Mouse (Mus musculus) thymus, adult 2 months (tissue): ENCODE measurements at regions not wholly inside any gene's neighbourhood (a gene's known extent, or its start where the extent isn't known, plus 50 kb on each side); places are given as distances from the start of the nearest gene placed in this dataset.
A peak's percentile ranks its signal among the peaks of the same experiment; 100 is the strongest.

Experiments
- DNase-seq: peaks from one replicate; pipeline ENCODE4 v3.0.0; 2021
- H3K27ac ChIP-seq: fragments of 200-500 bp; 2 replicates; pipeline ENCODE4 v1.5.1; 2012; ENCODE audit warnings: low read length, control low read depth; ENCODE audit not compliant: control insufficient read depth, insufficient read depth
- H3K27me3 ChIP-seq: fragments of 200-500 bp; 2 replicates; pipeline ENCODE4 v1.6.1; 2012; ENCODE audit warnings: mild to moderate bottlenecking, low read length, moderate library complexity, mixed read lengths; ENCODE audit not compliant: control insufficient read depth, insufficient read depth
- H3K36me3 ChIP-seq: fragments of 200-500 bp; 2 replicates; pipeline ENCODE4 v1.6.1; 2012; ENCODE audit warnings: mild to moderate bottlenecking, low read length, moderate library complexity; ENCODE audit not compliant: control insufficient read depth, insufficient read depth
- H3K4me1 ChIP-seq: fragments of 200-500 bp; replicated peaks from 2 replicates; pipeline ENCODE4 v1.6.1; 2012; ENCODE audit warnings: low read length; ENCODE audit not compliant: control insufficient read depth, insufficient read depth
- H3K4me3 ChIP-seq: fragments of 200-500 bp; 2 replicates; pipeline ENCODE4 v1.5.1; 2012; ENCODE audit warnings: mild to moderate bottlenecking, low read length, control low read depth, moderate library complexity; ENCODE audit not compliant: control insufficient read depth, insufficient read depth
- CTCF ChIP-seq: fragments of 200-500 bp; IDR thresholded peaks from 2 replicates; pipeline ENCODE4 v1.5.1; 2012; ENCODE audit warnings: mild to moderate bottlenecking, control low read depth, low read length, moderate library complexity, borderline replicate concordance; ENCODE audit not compliant: control insufficient read depth, poor library complexity, insufficient read depth; ENCODE audit errors: extremely low read depth
- POLR2A ChIP-seq: fragments of 200-500 bp; IDR thresholded peaks from 2 replicates; pipeline ENCODE4 v1.6.1; 2012; ENCODE audit warnings: mild to moderate bottlenecking, low read length, control low read depth, moderate library complexity; ENCODE audit not compliant: control insufficient read depth, poor library complexity, insufficient read depth; ENCODE audit errors: extremely low read depth
- WGBS: fragments of 180-500 bp; shearing (Covaris S2); methylation state at CpG from one replicate; pipeline ENCODE4 v1.1.7; 2018; 5-methylcytosine and 5-hydroxymethylcytosine counted together

GRCm38 (mm10) chr5:75869535-75869934, 108.7 kb downstream of the Kdr start:
- DNase-seq: no peak
- Histone ChIP-seq H3K4me3 (no peak overlapping the region), H3K27ac (no peak overlapping the region), H3K36me3 (no peaks in the 10 kb centered on the region), H3K27me3 (no peaks in the 10 kb centered on the region), H3K4me1 (no peaks in the 10 kb centered on the region)
- no peak for TF ChIP-seq POLR2A
- WGBS: 92% methylated on average over 4 of the region's 4 CpGs

- Histone ChIP-seq H3K4me3 (no peak overlapping the region), H3K36me3 (no peaks in the 10 kb centered on the region), H3K27ac (no peak overlapping the region), H3K27me3 (no peaks in the 10 kb centered on the region), H3K4me1 (no peaks in the 10 kb centered on the region)
- no peak for TF ChIP-seq CTCF
- TF ChIP-seq POLR2A: no peak
- DNase-seq: no peak
- 96% methylated on average over 6 of the region's 6 CpGs for WGBS
Observed at GRCm38 (mm10) chr5:75865096-75865495, 113.2 kb downstream of the Kdr start.

- TF ChIP-seq CTCF (no peak), POLR2A (no peak)
- no peak for DNase-seq
- WGBS: 80% methylated on average over 6 of the region's 6 CpGs
- Histone ChIP-seq H3K36me3 (no peaks in the 10 kb centered on the region), H3K27ac (no peak overlapping the region), H3K4me1 (no peaks in the 10 kb centered on the region), H3K4me3 (no peak overlapping the region), H3K27me3 (no peaks in the 10 kb centered on the region)
Observed at GRCm38 (mm10) chr5:75863358-75863757, 114.9 kb downstream of the Kdr start.

GRCm38 (mm10) chr5:75862630-75862991, 115.6 kb downstream of the Kdr start:
- WGBS: 16% methylated on average over 8 of the region's 8 CpGs
- H3K27ac ChIP-seq: no peak overlapping the region
- no peak overlapping the region for H3K4me3 ChIP-seq
- H3K4me1 ChIP-seq: no peaks in the 10 kb centered on the region
- DNase-seq: peak; percentile 16
- TF ChIP-seq CTCF (no peak), POLR2A (no peak)
- H3K27me3 ChIP-seq: no peaks in the 10 kb centered on the region
- no peaks in the 10 kb centered on the region for H3K36me3 ChIP-seq

GRCm38 (mm10) chr5:75861916-75862629, 116.2 kb downstream of the Kdr start:
- Histone ChIP-seq H3K36me3 (no peaks in the 10 kb centered on the region), H3K27ac (no peak overlapping the region), H3K27me3 (no peaks in the 10 kb centered on the region), H3K4me1 (no peaks in the 10 kb centered on the region), H3K4me3 (no peak overlapping the region)
- DNase-seq: no peak
- 78% methylated on average over 8 of the region's 8 CpGs for WGBS
- TF ChIP-seq POLR2A (no peak), CTCF (no peak)

GRCm38 (mm10) chr5:75859316-75859836, 118.9 kb downstream of the Kdr start:
- Histone ChIP-seq H3K4me1 (no peaks in the 10 kb centered on the region), H3K27ac (no peak overlapping the region), H3K36me3 (no peaks in the 10 kb centered on the region), H3K27me3 (no peaks in the 10 kb centered on the region), H3K4me3 (no peak overlapping the region)
- DNase-seq: no peak
- 88% methylated on average over 8 of the region's 8 CpGs for WGBS
- TF ChIP-seq POLR2A (no peak), CTCF (no peak)

GRCm38 (mm10) chr5:75850855-75851254, 127.4 kb downstream of the Kdr start:
- TF ChIP-seq POLR2A (no peak), CTCF (no peak)
- no peaks in the 10 kb centered on the region for H3K36me3 ChIP-seq
- no peak overlapping the region for H3K4me3 ChIP-seq
- H3K27me3 ChIP-seq: no peaks in the 10 kb centered on the region
- DNase-seq: no peak
- no peaks in the 10 kb centered on the region for H3K4me1 ChIP-seq
- 70% methylated on average over 4 of the region's 4 CpGs for WGBS
- H3K27ac ChIP-seq: no peak overlapping the region
